Mouse (Mus musculus) thymus, postnatal 36 days (tissue): Measurements from ENCODE around the gene Trim23.
"Not testable (repeated sequence)": the region's sequence is repeated elsewhere in the genome, so short reads cannot be mapped to it uniquely, and the experiment has no call there.

Source experiments
- DNase-seq, 2 experiments: peaks; one replicate each; pipeline ENCODE4 v3.0.0; 2022; ENCODE audit warnings: mixed read lengths in 2 of 2

The Trim23 gene

DNA sequence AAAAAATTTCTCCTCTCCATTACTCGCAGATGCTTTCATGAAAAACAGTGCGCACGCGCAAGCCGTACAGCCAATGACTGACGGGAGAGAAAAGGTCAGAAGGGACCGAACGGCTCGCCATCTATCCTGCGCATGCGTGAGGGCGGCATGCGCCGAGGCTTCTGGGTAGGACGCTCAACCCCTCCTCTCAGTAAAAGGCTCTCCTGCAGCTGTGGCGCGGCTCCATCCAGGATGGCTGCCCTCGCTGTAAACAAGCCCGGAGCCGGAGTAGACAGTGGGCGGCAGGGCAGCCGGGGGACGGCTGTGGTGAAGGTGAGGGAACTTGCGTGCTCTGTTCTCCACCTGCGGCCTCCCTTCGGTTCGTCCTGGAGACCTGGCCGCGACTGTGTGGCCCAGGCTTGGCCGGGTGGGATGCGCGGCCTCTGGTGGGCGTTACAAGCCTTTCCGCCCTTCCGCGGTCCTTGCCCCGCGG is at the start of gene Trim23:
Gene Trim23 (plus strand): TSS at position 148 of the 472 bp plus-strand sequence.
- DNase-seq, result peak; percentile 93 to 97

- DNase-seq, result no peak
These were observed 46.0 kb upstream of the Trim23 start for GRCm38 (mm10) chr13:104132561-104132960.

GRCm38 (mm10) chr13:104134510-104135085 is 44.0 kb upstream of the Trim23 start:
- no peak for DNase-seq

DNA sequence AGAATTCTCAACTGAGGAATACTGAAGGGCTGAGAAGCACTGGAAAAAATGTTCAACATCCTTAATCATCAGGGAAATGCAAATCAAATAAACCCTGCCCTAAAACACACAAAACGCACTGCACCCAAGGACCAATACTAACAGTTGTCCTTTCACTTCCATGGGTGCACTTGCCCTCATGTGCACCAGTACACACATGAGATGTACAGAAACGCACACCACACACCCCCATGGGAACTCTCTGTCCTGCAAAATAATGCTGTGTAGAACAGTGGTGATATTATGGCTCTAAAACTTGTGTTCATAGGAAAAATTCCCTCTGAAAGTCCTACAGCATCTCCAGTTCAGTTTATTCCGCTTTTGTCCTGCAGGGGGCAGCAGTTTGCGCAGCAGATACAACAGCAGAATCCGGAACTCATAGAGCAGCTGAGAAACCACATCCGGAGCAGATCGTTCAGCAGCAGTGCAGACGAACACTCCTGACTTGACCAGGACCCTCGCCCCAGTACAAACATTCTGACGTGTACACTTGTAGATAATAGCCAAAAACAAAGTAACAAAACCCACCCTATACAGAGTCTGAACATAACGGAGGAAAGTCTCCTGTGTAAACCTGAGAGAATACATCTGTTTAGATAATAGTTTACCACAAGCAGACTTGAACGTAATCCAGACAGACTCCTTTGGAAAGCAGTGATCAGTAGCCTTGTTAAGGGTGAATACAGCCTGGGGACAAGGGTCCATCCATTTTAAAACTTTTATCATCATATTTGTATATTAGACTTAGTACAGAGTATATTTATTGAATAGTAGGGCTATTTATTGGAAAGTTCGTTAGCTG is 39.0 kb upstream of the Trim23 start:
- peak; percentile 79 to 82 for DNase-seq

DNA sequence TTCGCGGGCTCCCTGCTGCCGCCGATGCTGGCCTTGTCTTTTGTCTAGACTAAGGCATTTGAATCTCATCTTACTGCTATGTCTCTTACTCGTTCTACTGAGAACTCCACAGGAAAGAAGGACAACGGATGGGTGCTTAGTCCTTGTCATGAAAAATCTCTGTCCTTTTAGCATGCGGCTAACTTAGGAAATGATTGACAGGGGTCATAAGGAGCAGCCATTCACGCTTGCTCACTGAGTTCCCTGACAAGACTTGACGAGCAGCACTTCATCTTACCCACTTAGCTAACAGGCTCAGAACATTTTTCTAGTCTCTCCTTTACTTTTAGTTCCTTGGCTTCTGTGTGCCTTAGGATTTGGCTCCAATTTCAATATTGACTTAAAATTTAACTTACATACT is 33.7 kb upstream of the Trim23 start:
- no peak for DNase-seq

GRCm38 (mm10) chr13:104145646-104146045 is 33.0 kb upstream of the Trim23 start:
- DNase-seq, result no peak

DNA sequence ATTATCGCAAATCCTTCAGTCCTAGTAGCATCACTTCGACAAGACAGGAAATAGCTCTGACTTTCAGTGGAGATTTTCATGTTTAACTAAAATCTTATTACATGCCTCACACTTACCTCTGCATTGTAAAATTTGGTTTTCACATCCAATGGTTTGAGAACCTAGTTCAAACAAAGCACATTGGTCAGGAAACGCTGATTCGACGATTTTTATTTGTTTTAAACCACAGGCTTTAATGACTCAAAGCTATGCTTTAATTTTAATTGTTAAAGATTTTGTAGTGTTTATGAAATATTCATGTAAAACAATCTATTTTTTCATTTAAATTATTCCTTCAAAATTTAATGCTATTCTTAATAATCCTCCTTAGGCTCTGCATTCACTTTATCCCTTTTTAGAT is 24.4 kb upstream of the Trim23 start:
- no peak for DNase-seq

DNA sequence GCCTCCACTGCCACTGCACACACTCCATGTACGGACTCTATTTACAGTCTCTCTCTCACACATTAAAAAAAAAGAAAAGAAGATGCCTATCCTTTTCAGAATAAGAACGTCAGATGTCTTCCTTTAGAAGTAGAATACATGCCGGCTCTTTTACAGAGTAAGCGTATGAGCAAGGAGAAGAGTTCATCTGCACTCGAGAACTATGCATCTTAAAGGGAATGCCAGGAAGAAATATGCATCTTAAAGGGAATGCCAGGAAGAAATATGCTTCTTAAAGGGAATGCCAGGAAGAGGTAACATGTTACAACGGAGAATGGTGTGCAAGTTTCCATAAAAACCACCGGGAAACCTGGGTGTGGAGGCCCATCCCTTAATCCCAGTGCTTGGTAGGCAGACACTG is 23.5 kb upstream of the Trim23 start:
- DNase-seq, result no peak

DNA sequence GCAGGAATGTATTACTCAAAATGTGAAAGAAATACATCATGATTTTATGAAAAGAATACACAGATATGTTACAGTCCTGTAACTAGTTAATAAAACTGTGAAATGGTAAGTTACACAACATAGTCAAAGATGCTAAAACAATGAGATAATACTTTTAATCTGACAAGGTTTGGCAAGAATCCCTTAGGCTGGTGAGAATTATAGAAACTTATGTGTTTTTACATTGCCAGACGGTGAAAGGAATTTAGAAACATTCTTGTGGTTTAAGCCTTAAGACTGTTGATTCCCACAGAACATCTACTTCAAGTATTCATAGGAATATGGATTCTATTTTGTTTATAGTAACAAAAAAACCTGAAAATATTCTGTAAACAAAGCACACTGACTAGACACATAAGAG is 22.9 kb upstream of the Trim23 start:
- DNase-seq, result no peak

- no peak for DNase-seq
These were observed 6.9 kb upstream of the Trim23 start for GRCm38 (mm10) chr13:104171711-104172110.

DNA sequence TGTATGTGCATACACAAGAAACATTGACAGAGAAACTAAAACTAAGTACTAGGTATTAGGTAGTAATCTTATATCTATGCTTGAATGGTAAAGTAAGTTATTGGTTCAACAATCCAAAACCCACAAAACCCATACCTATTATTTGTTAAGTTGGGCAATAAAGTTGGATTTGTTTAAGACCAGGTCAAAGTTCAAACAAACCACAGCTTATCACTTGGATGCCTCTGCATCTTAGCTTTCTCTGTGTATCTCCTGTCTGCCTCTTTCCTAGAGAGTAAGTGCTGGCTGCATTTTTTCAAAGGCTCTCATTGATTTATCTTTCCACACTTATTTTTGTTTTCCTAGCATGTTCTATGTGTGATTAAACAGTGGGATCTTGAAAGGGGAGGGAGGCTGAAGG is 6.1 kb upstream of the Trim23 start:
- no peak for DNase-seq

DNA sequence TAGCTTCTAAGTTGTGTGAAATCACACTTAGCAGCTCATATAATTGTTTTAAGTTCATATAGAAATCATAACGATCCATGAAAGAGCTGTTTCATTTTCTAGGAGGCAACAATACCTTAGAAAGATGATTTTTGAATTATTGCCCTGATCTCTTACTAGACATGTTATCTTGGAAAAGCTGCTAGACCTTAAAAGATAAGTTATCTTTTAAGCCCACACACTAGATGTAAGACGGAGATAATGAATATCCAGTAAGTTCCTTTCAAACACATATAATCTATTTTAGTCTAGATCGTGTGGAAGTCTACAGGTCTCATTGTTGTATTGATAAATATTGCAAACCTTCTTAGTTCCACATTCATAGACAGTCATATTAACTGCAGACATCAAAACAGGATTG is 1.7 kb upstream of the Trim23 start:
- DNase-seq, result no peak

GRCm38 (mm10) chr13:104177796-104178649 is 574 bp upstream of the Trim23 start, which contains the start of gene Trappc13:
TSS of gene Trappc13 (minus strand) at chr13:104178469.
- DNase-seq, result peak in 1 of 2 experiments; percentile 81

GRCm38 (mm10) chr13:104179176-104179888 is 735 bp downstream of the Trim23 start:
- no peak for DNase-seq

DNA sequence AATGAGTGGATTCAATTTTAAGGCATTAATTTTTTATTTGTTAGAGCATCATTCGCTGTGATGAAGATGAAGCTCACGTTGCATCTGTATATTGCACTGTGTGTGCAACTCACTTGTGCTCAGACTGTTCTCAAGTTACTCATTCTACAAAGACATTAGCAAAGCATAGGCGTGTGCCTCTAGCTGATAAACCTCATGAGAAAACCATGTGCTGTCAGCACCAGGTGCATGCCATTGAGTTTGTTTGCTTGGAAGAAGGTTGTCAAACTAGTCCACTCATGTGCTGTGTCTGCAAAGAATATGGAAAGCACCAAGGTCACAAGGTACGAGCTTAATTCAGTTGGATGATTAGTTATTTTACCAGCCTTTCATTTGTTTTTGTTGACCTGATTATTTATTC is 8.8 kb downstream of the Trim23 start:
- DNase-seq, result no peak

DNA sequence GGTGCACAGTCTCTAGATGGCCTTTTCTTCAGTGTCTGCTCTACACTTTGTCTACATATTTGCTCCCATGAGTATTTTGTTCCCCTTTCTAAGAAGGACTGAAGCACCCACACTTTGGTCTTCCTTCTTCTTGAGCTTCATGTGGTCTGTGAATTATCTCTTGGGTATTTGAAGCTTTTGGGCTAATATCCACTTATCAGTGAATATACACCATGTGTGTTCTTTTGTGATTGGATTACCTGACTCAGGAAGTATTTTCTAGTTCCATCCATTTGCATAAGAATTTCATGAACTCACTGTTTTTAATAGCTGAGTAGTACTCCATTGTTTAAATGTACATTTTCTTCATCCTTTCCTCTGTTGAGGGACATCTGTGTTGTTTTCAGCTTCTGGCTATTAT is 17.3 kb downstream of the Trim23 start:
- DNase-seq, result not testable (repeated sequence)

GRCm38 (mm10) chr13:104204313-104204712 is 25.7 kb downstream of the Trim23 start:
- no peak for DNase-seq

- DNase-seq, result no peak
These were observed 48.9 kb downstream of the Trim23 start for GRCm38 (mm10) chr13:104227478-104227877.

DNA sequence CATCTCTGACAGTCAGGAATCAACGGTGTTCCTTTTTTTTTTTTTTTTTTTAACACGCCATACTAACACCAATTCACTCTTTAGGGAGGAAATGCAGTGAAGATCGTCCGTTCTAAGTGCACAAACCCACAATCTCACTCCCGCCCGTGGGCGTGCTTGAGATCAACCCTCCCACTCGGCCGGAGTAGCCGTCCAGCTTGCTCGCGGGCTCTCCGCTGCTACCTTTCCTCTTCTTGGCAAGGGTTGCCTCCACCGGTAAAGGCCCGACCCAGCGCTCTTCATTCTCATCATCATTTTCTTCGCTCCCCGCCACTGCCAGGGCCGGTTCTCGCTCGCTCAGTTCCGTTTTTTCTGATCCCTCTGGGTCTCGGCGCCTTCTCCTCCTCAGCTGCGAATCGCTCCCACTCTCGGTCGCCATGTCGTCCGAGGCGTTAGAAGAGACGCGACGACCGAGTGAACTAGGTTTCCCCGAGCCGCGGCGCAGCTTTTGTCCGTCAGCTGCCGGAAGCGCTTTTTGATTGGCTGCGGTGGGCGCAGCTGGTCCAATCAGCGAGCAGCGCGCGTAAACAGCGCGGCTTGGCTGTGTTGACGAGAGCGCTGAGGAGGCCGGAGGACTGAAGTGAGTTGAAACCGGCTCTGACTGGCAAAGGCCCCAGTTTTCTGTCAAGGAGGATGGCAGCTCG is 49.9 kb downstream of the Trim23 start, which contains the start of the genes Cenpk and Ppwd1:
Gene Cenpk (plus strand): TSS at position 228 of the 683 bp plus-strand sequence.
Gene Ppwd1 (minus strand): TSS at position 460 of the 683 bp plus-strand sequence.
- peak; percentile 95 to 96 for DNase-seq

DNA sequence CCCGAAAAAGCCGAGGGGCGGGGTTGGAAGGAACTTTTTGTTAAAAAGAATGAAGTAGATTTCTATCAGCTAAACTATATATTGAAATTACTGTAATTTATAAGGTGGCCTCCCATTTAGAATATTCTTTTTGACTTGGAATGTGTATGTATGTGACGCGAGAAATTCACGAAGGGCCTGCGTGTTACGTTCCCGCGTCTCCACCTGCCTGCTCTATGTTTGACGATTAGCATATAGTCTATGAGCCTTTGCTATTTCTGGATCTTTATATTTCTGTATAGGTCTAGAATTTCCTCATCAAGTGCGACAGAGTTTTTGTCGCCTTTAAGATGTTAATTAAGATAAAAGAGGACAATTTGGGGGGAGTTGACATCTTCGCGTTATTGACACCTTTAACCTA is 50.6 kb downstream of the Trim23 start:
- DNase-seq, result no peak
